Mouse (Mus musculus) intestine, embryonic 16.5 days (tissue): ENCODE data around the gene Arrdc4. TPM values are rescaled to one million over a fixed set of nuclear protein-coding genes. Genes with fewer than 3 reads are reported as not detected.

Source experiments
- ATAC-seq: fragments of 200-750 bp; cut with Nextera tagmentation; 2 replicates; pipeline ENCODE4 v1.8.0; 2017; ENCODE audit warnings: moderate TSS enrichment, moderate library complexity
- H3K27ac ChIP-seq: fragments of 300-500 bp; sonication (generic); 2 replicates; pipeline ENCODE4 v1.5.1; 2014; ENCODE audit warnings: mild to moderate bottlenecking, low read length
- H3K27me3 ChIP-seq: fragments of 300-500 bp; sonication (generic); replicated peaks from 2 replicates; pipeline ENCODE4 v1.6.1; 2014; ENCODE audit warnings: low read length, control low read depth, mixed read lengths; ENCODE audit not compliant: control insufficient read depth, insufficient read depth
- H3K36me3 ChIP-seq: fragments of 300-500 bp; sonication (generic); 2 replicates; pipeline ENCODE4 v1.6.1; 2014; ENCODE audit warnings: low read length, control low read depth; ENCODE audit not compliant: control insufficient read depth, insufficient read depth
- H3K4me1 ChIP-seq: fragments of 300-500 bp; sonication (generic); 2 replicates; pipeline ENCODE4 v1.6.1; 2014; ENCODE audit warnings: low read length, control low read depth, mixed read lengths; ENCODE audit not compliant: control insufficient read depth, insufficient read depth
- H3K4me2 ChIP-seq: fragments of 300-500 bp; sonication (generic); 2 replicates; pipeline ENCODE4 v1.6.1; 2014; ENCODE audit warnings: low read depth, low read length, control low read depth
- H3K4me3 ChIP-seq: fragments of 300-500 bp; sonication (generic); 2 replicates; pipeline ENCODE4 v1.5.1; 2014; ENCODE audit warnings: mild to moderate bottlenecking, low read length
- H3K9ac ChIP-seq: fragments of 300-500 bp; sonication (generic); 2 replicates; pipeline ENCODE4 v1.6.1; 2014; ENCODE audit warnings: low read depth, low read length
- H3K9me3 ChIP-seq: fragments of 300-500 bp; sonication (generic); 2 replicates; pipeline ENCODE4 v1.6.1; 2016; ENCODE audit warnings: low read length, control low read depth; ENCODE audit not compliant: control insufficient read depth
- WGBS: fragments of 180-500 bp; shearing (Covaris S2); extraction: QIAGEN DNeasy Blood & Tissue Kit; methylation state at CpG from one replicate; pipeline ENCODE4 v1.1.7; 2014; 5-methylcytosine and 5-hydroxymethylcytosine counted together
- polyA plus RNA-seq: library from polyadenylated mRNA; unstranded; fragments of >200 nt; fragmentation: Nextera tagmentation; extraction: Ambion mirVana; gene quantifications from 2 replicates; pipeline ENCODE4 v1.2.1, GENCODE M21; 2015

The Arrdc4 gene
- polyA plus RNA-seq, 1 experiment from 2014 or later = 30.8 TPM

DNA sequence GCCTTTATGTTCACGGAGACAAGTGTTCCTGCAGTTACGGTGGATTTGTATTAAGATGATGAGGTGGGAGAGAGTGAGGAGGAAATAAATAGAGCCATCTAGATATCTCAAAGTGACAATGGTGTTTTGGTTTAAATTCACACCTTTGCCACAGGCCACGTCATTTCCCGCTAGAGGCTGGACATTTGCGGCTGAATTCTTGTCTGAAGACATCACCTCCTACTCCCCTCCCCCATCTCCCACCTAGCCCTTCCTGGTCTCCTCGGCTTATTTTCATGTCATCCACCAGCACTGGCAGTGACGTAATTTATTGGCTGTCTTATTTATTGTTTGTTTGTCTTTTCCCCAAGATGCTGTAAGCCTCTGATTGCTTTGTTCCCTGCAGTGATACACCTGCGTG lies 32.1 kb downstream of the Arrdc4 start:
- H3K9ac ChIP-seq = no peak overlapping the region
- no peak overlapping the region for H3K4me3 ChIP-seq
- H3K27ac ChIP-seq = no peak overlapping the region
- H3K4me1 ChIP-seq = peaks cover 12% of the 10 kb centered on the region
- WGBS = 62% methylated on average over 8 of the region's 8 CpGs
- H3K4me2 ChIP-seq = no peak overlapping the region
- no peaks in the 10 kb centered on the region for H3K27me3 ChIP-seq
- no peaks in the 10 kb centered on the region for H3K9me3 ChIP-seq
- ATAC-seq = no peak
- no peaks in the 10 kb centered on the region for H3K36me3 ChIP-seq

DNA sequence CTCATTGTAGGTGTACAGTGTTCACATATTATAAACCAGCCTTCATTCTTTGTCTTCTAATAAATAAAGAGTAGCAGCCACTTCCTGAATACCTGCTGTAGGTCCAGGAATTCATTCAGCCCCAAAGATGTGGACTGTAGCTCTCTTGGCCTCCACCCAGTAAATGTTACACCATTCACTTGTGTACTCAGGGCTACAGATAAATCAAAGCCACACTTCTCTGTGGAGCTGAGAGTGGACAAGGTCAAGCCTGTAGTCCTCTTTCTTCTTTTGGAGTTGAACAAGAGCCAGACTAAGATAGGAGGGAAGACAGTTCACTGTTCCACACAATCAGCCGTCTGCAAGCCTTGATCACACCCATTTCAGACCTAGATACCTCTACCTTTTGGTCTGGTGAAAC lies 36.1 kb downstream of the Arrdc4 start:
- H3K9me3 ChIP-seq = no peaks in the 10 kb centered on the region
- no peaks in the 10 kb centered on the region for H3K27me3 ChIP-seq
- no peak overlapping the region for H3K4me2 ChIP-seq
- no peak overlapping the region for H3K4me3 ChIP-seq
- H3K27ac ChIP-seq = no peak overlapping the region
- no peak for ATAC-seq
- H3K4me1 ChIP-seq = peaks cover 10% of the 10 kb centered on the region
- no peak overlapping the region for H3K9ac ChIP-seq
- no peaks in the 10 kb centered on the region for H3K36me3 ChIP-seq
- 82% methylated on average over 1 of the region's 1 CpGs for WGBS

DNA sequence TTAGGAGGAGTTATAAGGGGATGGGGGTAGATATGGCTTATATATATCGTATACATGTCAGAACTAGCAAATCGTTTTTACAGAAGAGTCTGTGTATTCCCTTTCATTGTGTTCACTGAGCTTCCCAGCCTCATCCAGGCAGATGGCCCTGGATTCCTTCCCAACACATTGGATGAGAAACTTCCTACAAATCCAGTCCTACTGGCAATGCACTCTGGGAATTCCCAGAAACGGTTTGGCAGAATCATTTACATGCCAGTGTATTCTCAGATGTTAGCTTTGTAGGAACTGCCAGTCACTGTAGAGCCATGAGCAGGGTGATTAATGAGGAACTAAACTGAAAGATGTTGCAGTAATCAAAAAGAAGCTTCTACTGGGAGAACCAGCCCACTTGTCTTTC lies 36.6 kb downstream of the Arrdc4 start:
- Histone ChIP-seq H3K9me3 (no peaks in the 10 kb centered on the region), H3K9ac (no peak overlapping the region), H3K36me3 (no peaks in the 10 kb centered on the region), H3K4me2 (no peak overlapping the region), H3K4me1 (peaks cover 5% of the 10 kb centered on the region; the same call in 1 of the 2 replicates), H3K4me3 (no peak overlapping the region), H3K27me3 (no peaks in the 10 kb centered on the region), H3K27ac (no peak overlapping the region)
- WGBS = 77% methylated on average over 3 of the region's 3 CpGs
- ATAC-seq = no peak

DNA sequence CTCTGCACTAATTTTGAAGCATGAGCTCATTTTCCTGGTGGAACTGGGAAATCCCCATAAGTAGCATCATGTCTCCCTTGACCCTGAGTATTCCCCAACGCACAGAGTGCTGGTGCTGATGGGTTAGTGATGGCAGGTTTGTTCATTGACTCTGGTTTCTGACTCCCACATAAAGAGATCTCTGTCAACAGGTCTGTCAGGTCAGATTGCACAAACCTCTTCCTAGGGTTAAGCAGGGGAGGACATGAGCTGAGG lies 39.8 kb downstream of the Arrdc4 start:
- no peaks in the 10 kb centered on the region for H3K9me3 ChIP-seq
- no peaks in the 10 kb centered on the region for H3K4me1 ChIP-seq
- no peaks in the 10 kb centered on the region for H3K36me3 ChIP-seq
- no peaks in the 10 kb centered on the region for H3K27me3 ChIP-seq
- no peak for ATAC-seq
- H3K9ac ChIP-seq = no peak overlapping the region
- no peak overlapping the region for H3K4me3 ChIP-seq
- 57% methylated on average over 1 of the region's 1 CpGs for WGBS
- H3K27ac ChIP-seq = peak overlapping the region; percentile 29; the same call in 1 of the 2 replicates
- H3K4me2 ChIP-seq = no peak overlapping the region

GRCm38 (mm10) chr7:68708563-68709318 lies 40.3 kb downstream of the Arrdc4 start:
- Histone ChIP-seq H3K4me3 (no peak overlapping the region), H3K4me1 (no peaks in the 10 kb centered on the region), H3K36me3 (no peaks in the 10 kb centered on the region), H3K9me3 (no peaks in the 10 kb centered on the region), H3K27me3 (no peaks in the 10 kb centered on the region), H3K9ac (no peak overlapping the region), H3K4me2 (no peak overlapping the region), H3K27ac (peak overlapping the region; percentile 36)
- ATAC-seq = peak; percentile 89
- WGBS = 56% methylated on average over 3 of the region's 3 CpGs

DNA sequence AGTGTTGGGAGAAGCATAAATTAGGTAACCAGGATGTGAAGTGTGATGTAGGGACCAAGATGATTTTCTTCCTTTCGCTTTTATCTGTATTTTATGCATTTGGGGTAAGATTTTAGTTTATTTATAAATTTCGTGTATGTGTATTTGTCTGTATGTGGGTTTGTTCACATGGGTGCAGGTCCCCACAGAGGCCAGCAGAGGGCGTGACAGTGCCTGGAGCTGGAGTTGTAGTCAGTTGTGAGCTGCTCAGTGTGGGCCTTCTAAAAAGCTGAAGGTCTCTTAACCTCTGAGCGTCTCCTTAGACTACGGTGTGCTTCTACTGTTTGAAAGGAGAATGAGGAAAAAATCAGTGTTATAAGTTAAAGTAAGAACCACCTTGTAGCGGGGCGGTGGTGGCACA lies 43.9 kb downstream of the Arrdc4 start:
- H3K27ac ChIP-seq = no peak overlapping the region
- 88% methylated on average over 7 of the region's 7 CpGs for WGBS
- no peak overlapping the region for H3K4me2 ChIP-seq
- H3K4me3 ChIP-seq = no peak overlapping the region
- no peak for ATAC-seq
- H3K36me3 ChIP-seq = no peaks in the 10 kb centered on the region
- H3K9ac ChIP-seq = no peak overlapping the region
- H3K4me1 ChIP-seq = no peaks in the 10 kb centered on the region
- H3K27me3 ChIP-seq = no peaks in the 10 kb centered on the region
- H3K9me3 ChIP-seq = no peaks in the 10 kb centered on the region

DNA sequence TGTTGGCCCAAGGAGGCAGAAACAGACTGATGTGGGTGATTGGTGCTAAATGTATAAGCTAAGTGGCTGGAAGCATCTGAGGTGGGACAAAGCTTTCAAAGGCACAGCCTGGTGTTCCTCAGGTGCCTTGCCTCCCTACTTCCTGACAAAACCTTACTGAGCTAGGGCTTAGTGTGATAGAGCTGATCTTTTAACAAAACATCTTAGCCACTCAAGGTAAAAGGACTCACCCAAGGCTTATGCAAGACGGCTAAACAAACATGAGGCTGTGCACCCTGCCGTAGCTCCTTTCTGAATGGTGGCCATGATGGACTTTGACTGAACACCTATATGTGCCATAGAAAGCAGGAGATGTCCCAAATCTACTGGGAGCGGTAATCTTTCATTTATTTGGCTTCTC lies 51.7 kb downstream of the Arrdc4 start:
- no peaks in the 10 kb centered on the region for H3K27me3 ChIP-seq
- 71% methylated on average over 3 of the region's 3 CpGs for WGBS
- no peaks in the 10 kb centered on the region for H3K36me3 ChIP-seq
- no peak overlapping the region for H3K9ac ChIP-seq
- peak overlapping the region; percentile 6; the same call in 1 of the 2 replicates for H3K27ac ChIP-seq
- H3K4me3 ChIP-seq = no peak overlapping the region
- H3K9me3 ChIP-seq = no peaks in the 10 kb centered on the region
- no peaks in the 10 kb centered on the region for H3K4me1 ChIP-seq
- ATAC-seq = peak; percentile 51; the same call in 1 of the 2 replicates
- no peak overlapping the region for H3K4me2 ChIP-seq

GRCm38 (mm10) chr7:68696908-68697307 lies 52.1 kb downstream of the Arrdc4 start:
- no peaks in the 10 kb centered on the region for H3K27me3 ChIP-seq
- 21% methylated on average over 6 of the region's 6 CpGs for WGBS
- no peaks in the 10 kb centered on the region for H3K9me3 ChIP-seq
- H3K9ac ChIP-seq = no peak overlapping the region
- peak overlapping the region; percentile 6; the same call in 1 of the 2 replicates for H3K27ac ChIP-seq
- H3K4me2 ChIP-seq = no peak overlapping the region
- H3K36me3 ChIP-seq = no peaks in the 10 kb centered on the region
- ATAC-seq = peak; percentile 90
- no peaks in the 10 kb centered on the region for H3K4me1 ChIP-seq
- no peak overlapping the region for H3K4me3 ChIP-seq

- H3K27ac ChIP-seq = no peak overlapping the region
- no peaks in the 10 kb centered on the region for H3K27me3 ChIP-seq
- no peak for ATAC-seq
- H3K4me1 ChIP-seq = no peaks in the 10 kb centered on the region
- H3K36me3 ChIP-seq = no peaks in the 10 kb centered on the region
- WGBS = 72% methylated on average over 5 of the region's 5 CpGs
- no peak overlapping the region for H3K4me3 ChIP-seq
- H3K9ac ChIP-seq = no peak overlapping the region
- H3K9me3 ChIP-seq = no peaks in the 10 kb centered on the region
- H3K4me2 ChIP-seq = no peak overlapping the region
These were observed 52.6 kb downstream of the Arrdc4 start for GRCm38 (mm10) chr7:68696446-68696845.

GRCm38 (mm10) chr7:68692731-68693130 lies 56.3 kb downstream of the Arrdc4 start:
- no peak for ATAC-seq
- Histone ChIP-seq H3K27me3 (no peaks in the 10 kb centered on the region), H3K4me2 (no peak overlapping the region), H3K9ac (no peak overlapping the region), H3K27ac (no peak overlapping the region), H3K36me3 (no peaks in the 10 kb centered on the region), H3K4me1 (no peaks in the 10 kb centered on the region), H3K9me3 (no peaks in the 10 kb centered on the region), H3K4me3 (no peak overlapping the region)
- WGBS = 59% methylated on average over 4 of the region's 4 CpGs
